Comparison of ENCODE assay signal across 21 mouse cellular contexts in the genomic region with DNA sequence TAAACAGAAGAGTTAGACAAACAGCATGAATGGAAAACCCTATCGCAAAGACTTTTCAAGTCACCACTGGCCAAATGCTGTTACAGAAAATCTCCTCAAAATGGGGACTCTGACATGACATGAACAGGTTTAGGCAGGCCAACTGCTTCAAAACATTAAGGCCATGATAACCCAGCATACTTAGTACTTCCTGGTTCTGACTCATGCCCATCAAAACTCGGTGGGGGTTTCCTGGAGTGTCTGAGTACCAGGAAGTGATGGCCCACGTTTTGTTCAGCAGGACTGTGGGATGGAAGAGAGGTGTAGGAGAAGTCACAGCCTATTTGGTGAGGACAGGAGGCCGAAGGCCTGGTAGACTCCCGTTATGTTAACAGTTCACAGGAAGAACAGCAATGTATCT. TPM values are rescaled to one million over a fixed set of nuclear protein-coding genes. Genes with fewer than 3 reads are reported as not detected.
DNase-seq lines count a peak whose midpoint lies in the region; ATAC-seq lines count a peak whose summit lies in the region.
"Had no signal": no experiment of that assay in that cellular context is flagged by ENCODE, and none has a peak within 500 bp of the region (broad histone marks: within the 10 kb centered on the region; RNA-seq: fewer than 3 reads in every experiment).

No protein-coding gene starts in this region.

- DNase-seq in 416B (ENCODE audit: low read depth) (peak; percentile 63), R1 (ENCODE audit: low read depth, low spot score) (peak; percentile 10)
- peak; percentile 46 for DNase-seq in induced T-regulatory cell, adult 2 months (ENCODE audit: low read depth)
- no peak for DNase-seq in embryo, embryonic 11 days
- no peak for DNase-seq in embryo, embryonic 10.5 days (ENCODE audit: low spot score)
- no peak for DNase-seq in right cerebral cortex, adult 2 months (ENCODE audit: low spot score in 2 of 2)
- no peak for DNase-seq in heart, adult 18-20 months
- DNase-seq: adrenal gland, adult 8-10 months; adrenal gland, postnatal 36 days; cerebellum, adult 18-20 months; cerebellum, adult 9-11 months; cerebellum, postnatal 25 days; gastrocnemius, postnatal 10 days; gastrocnemius, postnatal 36 days; heart, adult 2 months; kidney, adult 8-10 months had no signal

- ATAC-seq in CD4-positive, CD25-positive, alpha-beta regulatory T cell, adult 4 months = peak; percentile 93
- ATAC-seq: forebrain, embryonic 13.5 days; forebrain, embryonic 16.5 days; hindbrain, embryonic 16.5 days; intestine, postnatal 0 days had no signal

RNA-seq across cellular contexts. Expression of gene Zcchc9, which starts 5.8 kb away (rescaled TPM):
- polyA plus RNA-seq in CD4-positive, CD25-positive, alpha-beta regulatory T cell, adult 4 months (2017; shearing (Covaris generic)) = 10 to 100 TPM; 45.5 to 57.4 TPM
- total RNA-seq in heart, adult 18-20 months (2021) = 10 to 100 TPM; 13.6 to 14.6 TPM

Comparison
In these comparisons a context has a peak if more than half of its experiments do, and no peak if none do; other contexts are left out.
1. DNase-seq: peak in 416B (single experiment), R1 (single experiment) and induced T-regulatory cell, adult 2 months (single experiment); none in embryo, embryonic 11 days (single experiment), embryo, embryonic 10.5 days (single experiment), right cerebral cortex, adult 2 months (0 of 2) and heart, adult 18-20 months (0 of 2).